Comparison of ENCODE assay signal across 9 mouse cellular contexts in genomic region chr14:32160563-32160962, GRCm38 (mm10). TPM values are rescaled to one million over a fixed set of nuclear protein-coding genes. Genes with fewer than 3 reads are reported as not detected.
A peak's percentile ranks its signal among the peaks of the same experiment; 100 is the strongest.
DNase-seq lines count a peak whose midpoint lies in the region; ATAC-seq and TF ChIP-seq lines count a peak whose summit lies in the region.
"Had no signal": no experiment of that assay in that cellular context is flagged by ENCODE, and none has a peak within 500 bp of the region (broad histone marks: within the 10 kb centered on the region; RNA-seq: fewer than 3 reads in every experiment).

No protein-coding gene starts in this region.

- H3K36me3 ChIP-seq in heart, embryonic 15.5 days: no peaks in the 10 kb centered on the region
- no peaks in the 10 kb centered on the region for H3K36me3 ChIP-seq in hindbrain, embryonic 12.5 days
- no peaks in the 10 kb centered on the region for H3K36me3 ChIP-seq in midbrain, embryonic 13.5 days

- no peaks in the 10 kb centered on the region for H3K27me3 ChIP-seq in heart, embryonic 15.5 days
- H3K27me3 ChIP-seq in hindbrain, embryonic 12.5 days: no peaks in the 10 kb centered on the region; the same call in 1 of the 2 replicates
- no peaks in the 10 kb centered on the region for H3K27me3 ChIP-seq in midbrain, embryonic 13.5 days

- peak overlapping the region; percentile 76 for H3K4me2 ChIP-seq in heart, embryonic 15.5 days
- H3K4me2 ChIP-seq in hindbrain, embryonic 12.5 days (replicated peaks): peak overlapping the region; percentile 88
- H3K4me2 ChIP-seq in midbrain, embryonic 13.5 days (replicated peaks): peak overlapping the region; percentile 92

- no peak for TF ChIP-seq CTCF in bone marrow, adult 2 months (IDR thresholded peaks at IDR 0.05; ENCODE audit: control insufficient read depth, insufficient read depth, low read length)

- 24% methylated on average over 7 of the region's 7 CpGs for WGBS in heart, embryonic 15.5 days
- 12% methylated on average over 7 of the region's 7 CpGs for WGBS in bone marrow, adult 2 months
- WGBS in hindbrain, embryonic 12.5 days: 42% methylated on average over 7 of the region's 7 CpGs
- 44% methylated on average over 7 of the region's 7 CpGs for WGBS in midbrain, embryonic 13.5 days

- H3K4me1 ChIP-seq in heart, embryonic 15.5 days (replicated peaks): peaks cover 40% of the 10 kb centered on the region
- peaks cover 4% of the 10 kb centered on the region; the same call in 1 of the 2 replicates for H3K4me1 ChIP-seq in bone marrow, adult 2 months (ENCODE audit: control insufficient read depth, insufficient read depth, low read length)
- peaks cover 30% of the 10 kb centered on the region for H3K4me1 ChIP-seq in hindbrain, embryonic 12.5 days
- H3K4me1 ChIP-seq in midbrain, embryonic 13.5 days (replicated peaks): peaks cover 31% of the 10 kb centered on the region

- ATAC-seq in heart, embryonic 15.5 days (replicated peaks; ENCODE audit: insufficient number of reproducible peaks, insufficient read depth, low FRiP score, low read depth): no peak
- ATAC-seq in hindbrain, embryonic 12.5 days (ENCODE audit: low FRiP score): no peak
- no peak for ATAC-seq in midbrain, embryonic 13.5 days
- no peak for ATAC-seq in inflammation-experienced regulatory T-cells, adult 6 months

- no peak for DNase-seq in heart, postnatal 36 days
- DNase-seq in gastrocnemius, postnatal 25 days: no peak
- no peak for DNase-seq in gastrocnemius, postnatal 10 days
- DNase-seq: layer of hippocampus, postnatal 36 days had no signal

- H3K27ac ChIP-seq in heart, embryonic 15.5 days: peak overlapping the region; percentile 93
- H3K27ac ChIP-seq in bone marrow, adult 2 months (ENCODE audit: control insufficient read depth, insufficient read depth, low read depth, low read length, poor library complexity): peak overlapping the region; percentile 94; the same call in 1 of the 2 replicates
- peak overlapping the region; percentile 79; the same call in 1 of the 2 replicates for H3K27ac ChIP-seq in hindbrain, embryonic 12.5 days
- H3K27ac ChIP-seq in midbrain, embryonic 13.5 days: peak overlapping the region; percentile 87

- H3K4me3 ChIP-seq in heart, embryonic 15.5 days: peak overlapping the region; percentile 93
- H3K4me3 ChIP-seq in bone marrow, adult 2 months (replicated peaks; ENCODE audit: control insufficient read depth, low read depth, low read length): peak overlapping the region; percentile 83
- peak overlapping the region; percentile 76 for H3K4me3 ChIP-seq in hindbrain, embryonic 12.5 days
- peak overlapping the region; percentile 88 for H3K4me3 ChIP-seq in midbrain, embryonic 13.5 days (replicated peaks)

- peak overlapping the region; percentile 94 for H3K9ac ChIP-seq in heart, embryonic 15.5 days
- H3K9ac ChIP-seq in hindbrain, embryonic 12.5 days: peak overlapping the region; percentile 88
- H3K9ac ChIP-seq in midbrain, embryonic 13.5 days (replicated peaks): peak overlapping the region; percentile 96

- intact Hi-C loops in heart, postnatal 36 days (cut with DNase I): loop anchor here (5.0 kb wide), 1 partner anchor 42 kb away; the partner anchor contains the start of genes Parg and Timm23

- TF ChIP-seq POLR2A in bone marrow, adult 2 months (IDR thresholded peaks at IDR 0.05; ENCODE audit: borderline replicate concordance, control insufficient read depth, low read depth, low read length): no peak

- no peaks in the 10 kb centered on the region for H3K9me3 ChIP-seq in heart, embryonic 15.5 days (replicated peaks)
- no peaks in the 10 kb centered on the region for H3K9me3 ChIP-seq in hindbrain, embryonic 12.5 days (replicated peaks)
- no peaks in the 10 kb centered on the region for H3K9me3 ChIP-seq in midbrain, embryonic 13.5 days

RNA-seq across cellular contexts. Expression of gene Ncoa4, which starts 0.9 kb away (rescaled TPM):
- 131 and 154 TPM in 2 replicates for polyA plus RNA-seq in heart, embryonic 15.5 days (2015; fragmentation: Nextera tagmentation; extraction: Ambion mirVana)
- total RNA-seq in heart, postnatal 36 days (2021): 100 to 1,000 TPM; 124 to 126 TPM
- 108 and 110 TPM in 2 replicates for polyA plus RNA-seq in bone marrow, adult 2 months (2011; ENCODE audit: insufficient read depth, insufficient read length, low replicate concordance, missing spikeins)
- 96.2 and 99.4 TPM in 2 replicates for polyA plus RNA-seq in hindbrain, embryonic 12.5 days (2016; fragmentation: Nextera tagmentation; extraction: Ambion mirVana)
- polyA plus RNA-seq in midbrain, embryonic 13.5 days (2015; fragmentation: Nextera tagmentation; extraction: Ambion mirVana): 89.7 and 93.6 TPM in 2 replicates
- 10 to 100 TPM; 76.2 to 87.7 (median 78.3) TPM for polyA plus RNA-seq in inflammation-experienced regulatory T-cells, adult 6 months (2017; shearing (Covaris generic))
- total RNA-seq in gastrocnemius, postnatal 25 days (2021): 10 to 100 TPM; 59.2 to 65.4 TPM
- total RNA-seq in gastrocnemius, postnatal 10 days (2021): 10 to 100 TPM; 44.8 to 56.8 TPM

RNA-seq across cellular contexts. Expression of gene Msmb, which starts 18.7 kb away (rescaled TPM):
- not detected in 2 replicates for polyA plus RNA-seq in heart, embryonic 15.5 days (2015; fragmentation: Nextera tagmentation; extraction: Ambion mirVana)
- not detected for total RNA-seq in heart, postnatal 36 days (2021)
- not detected in 2 replicates for polyA plus RNA-seq in bone marrow, adult 2 months (2011; ENCODE audit: insufficient read depth, insufficient read length, low replicate concordance, missing spikeins)
- not detected in 2 replicates for polyA plus RNA-seq in hindbrain, embryonic 12.5 days (2016; fragmentation: Nextera tagmentation; extraction: Ambion mirVana)
- polyA plus RNA-seq in midbrain, embryonic 13.5 days (2015; fragmentation: Nextera tagmentation; extraction: Ambion mirVana): not detected in 2 replicates
- polyA plus RNA-seq in inflammation-experienced regulatory T-cells, adult 6 months (2017; shearing (Covaris generic)): not detected
- not detected for total RNA-seq in gastrocnemius, postnatal 25 days (2021)
- not detected for total RNA-seq in gastrocnemius, postnatal 10 days (2021)
- total RNA-seq: layer of hippocampus, postnatal 36 days had no signal

RNA-seq across cellular contexts. Expression of gene Timm23, which starts 41.1 kb away (rescaled TPM):
- 288 and 312 TPM in 2 replicates for polyA plus RNA-seq in heart, embryonic 15.5 days (2015; fragmentation: Nextera tagmentation; extraction: Ambion mirVana)
- 100 to 1,000 TPM; 218 to 234 TPM for total RNA-seq in heart, postnatal 36 days (2021)
- 13.1 and 14.7 TPM in 2 replicates for polyA plus RNA-seq in bone marrow, adult 2 months (2011; ENCODE audit: insufficient read depth, insufficient read length, low replicate concordance, missing spikeins)
- 196 and 201 TPM in 2 replicates for polyA plus RNA-seq in hindbrain, embryonic 12.5 days (2016; fragmentation: Nextera tagmentation; extraction: Ambion mirVana)
- polyA plus RNA-seq in midbrain, embryonic 13.5 days (2015; fragmentation: Nextera tagmentation; extraction: Ambion mirVana): 215 and 223 TPM in 2 replicates
- polyA plus RNA-seq in inflammation-experienced regulatory T-cells, adult 6 months (2017; shearing (Covaris generic)): 100 to 1,000 TPM; 143 to 224 (median 162) TPM
- total RNA-seq in gastrocnemius, postnatal 25 days (2021): 100 to 1,000 TPM; 173 to 190 TPM
- total RNA-seq in gastrocnemius, postnatal 10 days (2021): 100 to 1,000 TPM; 144 to 169 TPM

RNA-seq across cellular contexts. Expression of gene Parg, which starts 41.2 kb away (rescaled TPM):
- polyA plus RNA-seq in heart, embryonic 15.5 days (2015; fragmentation: Nextera tagmentation; extraction: Ambion mirVana): 23.6 and 26.6 TPM in 2 replicates
- 10 to 100 TPM; 17.4 to 19.9 TPM for total RNA-seq in heart, postnatal 36 days (2021)
- 16.8 and 20.8 TPM in 2 replicates for polyA plus RNA-seq in bone marrow, adult 2 months (2011; ENCODE audit: insufficient read depth, insufficient read length, low replicate concordance, missing spikeins)
- polyA plus RNA-seq in hindbrain, embryonic 12.5 days (2016; fragmentation: Nextera tagmentation; extraction: Ambion mirVana): 57.7 and 66.5 TPM in 2 replicates
- 42.5 and 44.3 TPM in 2 replicates for polyA plus RNA-seq in midbrain, embryonic 13.5 days (2015; fragmentation: Nextera tagmentation; extraction: Ambion mirVana)
- polyA plus RNA-seq in inflammation-experienced regulatory T-cells, adult 6 months (2017; shearing (Covaris generic)): 10 to 100 TPM; 17.0 to 20.9 (median 18.1) TPM
- total RNA-seq in gastrocnemius, postnatal 25 days (2021): 10 to 100 TPM; 16.6 to 20.8 TPM
- total RNA-seq in gastrocnemius, postnatal 10 days (2021): 10 to 100 TPM; 20.4 to 23.6 TPM
